Mouse (Mus musculus) adrenal gland, adult 8-10 months (tissue): ENCODE data around the gene 1700001C19Rik. TPM values are rescaled to one million over a fixed set of nuclear protein-coding genes. Genes with fewer than 3 reads are reported as not detected.
"Not testable (repeated sequence)": the region's sequence is repeated elsewhere in the genome, so short reads cannot be mapped to it uniquely, and the experiment has no call there.

Experiments
- DNase-seq: peaks from one replicate; pipeline ENCODE4 v3.0.0; 2022
- total RNA-seq, 4 experiments: library from RNA; stranded (reverse); gene quantifications; 2 replicates each; pipeline ENCODE4 v1.2.4; 2022

The 1700001C19Rik gene
- total RNA-seq, 4 experiments from 2014 or later, result 0.17 to 0.35 TPM; not detected in 2

DNA sequence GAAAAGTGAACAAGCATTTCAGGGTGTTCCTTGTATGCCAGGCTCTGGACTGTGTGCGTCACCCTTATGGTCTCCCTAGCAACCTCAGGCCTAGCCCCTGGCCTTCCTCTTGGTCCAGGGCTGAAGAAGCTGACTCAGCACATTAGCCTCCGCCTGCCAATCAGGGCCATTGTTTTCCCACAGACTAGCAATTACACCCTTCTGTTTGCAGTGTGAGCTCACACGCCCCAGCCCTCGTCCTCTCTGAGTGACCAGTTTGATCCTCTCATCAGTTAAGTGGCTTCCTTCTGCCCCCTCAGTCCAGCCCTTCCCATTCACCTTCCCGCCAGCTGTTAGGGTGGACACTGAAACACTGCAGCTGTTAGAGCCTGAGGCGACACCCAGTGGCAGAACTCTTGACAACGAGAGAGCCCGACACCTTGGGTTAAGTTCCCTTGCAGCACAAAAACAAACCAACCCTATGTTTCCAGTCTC, 8.3 kb downstream of the 1700001C19Rik start:
- DNase-seq, result no peak

DNA sequence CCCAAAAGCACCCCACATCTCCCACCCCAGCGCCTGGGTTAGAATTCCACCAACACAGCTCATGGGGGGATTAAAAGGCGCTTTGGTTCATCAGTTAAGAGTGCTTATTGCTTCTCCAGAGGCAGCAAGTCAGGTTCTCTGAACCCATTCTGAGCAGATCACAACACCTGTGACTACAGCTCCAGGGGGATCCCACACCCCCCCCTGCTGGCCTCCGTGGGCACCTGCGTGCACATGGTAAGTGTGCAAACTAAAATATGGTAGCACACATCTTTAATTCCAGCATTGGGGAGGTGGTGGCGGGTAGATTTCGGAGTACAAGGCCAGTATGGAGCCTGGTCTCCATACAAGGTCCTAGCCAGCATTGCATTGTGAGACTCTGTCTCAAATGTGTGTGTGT, 9.9 kb downstream of the 1700001C19Rik start:
- DNase-seq, result no peak

DNA sequence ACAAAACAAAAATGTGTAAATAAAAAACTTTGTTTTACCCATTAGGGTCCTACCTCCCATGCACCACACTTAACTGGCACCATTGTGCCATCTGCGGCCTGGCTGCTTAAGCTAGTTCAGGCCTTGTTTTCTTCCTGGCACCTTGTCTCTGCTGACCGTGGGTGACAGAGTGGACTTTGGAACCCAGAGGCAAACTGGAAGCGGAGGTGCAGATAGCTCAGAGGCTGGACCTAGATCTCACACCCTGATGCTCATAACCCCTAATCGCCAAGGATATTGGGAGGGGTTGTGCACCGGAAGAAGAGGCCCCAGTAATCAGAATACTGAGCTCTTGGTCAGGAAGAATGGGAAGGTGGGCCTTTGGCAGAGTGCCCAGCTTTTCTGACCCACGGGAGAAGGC, 13.0 kb downstream of the 1700001C19Rik start:
- no peak for DNase-seq

DNA sequence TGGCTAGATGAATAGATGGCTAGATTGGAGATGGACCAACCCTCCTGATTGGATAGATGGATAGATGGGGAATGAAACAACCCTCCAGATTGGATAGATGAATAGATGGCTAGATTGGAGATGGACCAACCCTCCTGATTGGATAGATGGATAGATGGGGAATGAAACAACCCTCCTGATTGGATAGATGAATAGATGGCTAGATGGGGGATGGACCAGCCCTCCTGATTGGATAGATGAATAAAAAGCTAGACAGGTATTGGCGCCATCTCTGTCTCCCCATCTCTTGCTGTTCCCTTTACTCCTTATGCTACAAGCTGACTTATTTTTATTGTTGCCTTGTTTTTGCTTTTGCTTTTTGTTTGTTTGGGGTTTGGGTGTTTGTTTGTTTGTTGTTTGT, 14.6 kb downstream of the 1700001C19Rik start:
- not testable (repeated sequence) for DNase-seq

DNA sequence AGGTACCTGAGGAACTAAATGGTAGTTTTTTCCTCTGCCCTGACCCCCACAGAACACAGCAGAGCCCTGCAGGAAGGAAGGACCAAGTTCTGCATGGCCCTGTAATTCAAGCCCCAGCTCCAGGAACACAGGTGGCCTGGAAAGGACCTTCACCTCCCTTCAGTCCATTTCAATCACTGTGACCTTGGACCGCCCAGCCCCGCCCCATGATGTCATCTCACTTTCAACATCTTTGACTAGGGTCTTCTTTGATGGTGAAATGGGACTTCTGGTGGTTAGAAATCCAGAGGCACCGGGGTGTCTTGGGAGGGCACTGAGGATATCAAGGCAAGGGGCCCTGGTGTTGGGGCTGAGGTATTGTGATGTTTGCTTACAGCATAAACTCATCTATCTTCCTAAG, 15.6 kb downstream of the 1700001C19Rik start:
- DNase-seq, result no peak

DNA sequence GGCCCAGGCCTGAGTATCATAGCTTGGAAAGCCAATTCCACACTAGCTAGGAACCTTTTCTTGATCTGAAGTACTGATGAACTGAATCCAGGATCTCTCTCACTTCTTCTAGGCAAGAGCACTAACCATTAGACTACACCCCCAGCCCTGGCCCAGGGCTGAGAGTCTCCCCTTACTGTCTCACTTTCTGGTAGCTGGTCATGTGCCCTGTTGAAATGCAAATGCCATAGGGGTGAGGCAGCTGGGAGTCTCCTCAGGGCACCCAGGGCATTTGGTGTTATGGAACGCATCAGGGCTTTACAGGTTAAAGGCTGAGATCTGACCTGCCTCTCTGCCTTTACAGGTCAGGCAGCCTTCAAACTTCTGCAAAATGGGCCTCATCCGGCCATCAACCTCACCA, 17.0 kb downstream of the 1700001C19Rik start:
- DNase-seq, result no peak

DNA sequence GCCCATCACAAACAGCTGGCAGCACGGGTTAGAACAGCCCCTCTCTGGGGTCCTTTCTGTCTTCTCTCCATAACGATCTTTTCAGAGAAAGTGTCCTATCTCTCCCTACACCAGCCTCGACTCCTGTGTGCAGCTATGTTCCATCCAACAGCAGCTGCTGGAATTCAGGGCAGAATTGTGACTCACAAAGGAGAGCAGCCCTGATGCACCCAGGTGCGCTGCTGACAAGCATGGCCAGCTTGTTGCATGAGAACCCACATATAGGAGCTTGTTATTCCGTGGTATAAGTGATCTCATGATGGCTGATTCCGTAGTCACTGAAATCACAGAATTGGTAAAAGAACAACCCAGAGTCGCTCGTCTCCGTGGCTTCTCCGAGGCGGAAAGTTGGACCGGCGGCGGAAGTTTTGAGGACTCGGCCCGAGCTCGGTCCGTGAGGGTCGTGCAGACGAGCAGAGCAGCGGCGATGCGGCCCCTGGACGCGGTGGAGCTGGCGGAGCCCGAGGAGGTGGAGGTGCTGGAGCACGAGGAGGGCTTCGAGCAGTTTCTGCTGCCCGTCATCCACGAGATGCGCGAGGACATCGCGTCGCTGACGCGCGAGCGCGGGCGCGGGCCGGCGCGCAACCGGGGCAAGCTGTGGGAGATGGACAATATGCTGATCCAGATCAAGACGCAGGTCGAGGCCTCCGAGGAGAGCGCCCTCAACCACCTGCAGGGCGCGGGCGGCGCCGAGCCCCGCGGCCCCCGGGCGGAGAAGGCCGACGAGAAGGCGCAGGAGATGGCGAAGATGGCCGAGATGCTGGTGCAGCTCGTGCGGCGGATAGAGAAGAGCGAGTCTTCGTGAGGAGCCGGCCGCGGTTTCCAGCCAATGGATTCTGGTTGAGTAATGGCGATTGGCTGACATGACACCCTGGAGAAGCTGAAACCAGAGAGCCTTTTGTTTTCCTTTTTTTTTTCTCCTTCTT, 27.0 kb downstream of the 1700001C19Rik start:
- DNase-seq, result not testable (repeated sequence)

DNA sequence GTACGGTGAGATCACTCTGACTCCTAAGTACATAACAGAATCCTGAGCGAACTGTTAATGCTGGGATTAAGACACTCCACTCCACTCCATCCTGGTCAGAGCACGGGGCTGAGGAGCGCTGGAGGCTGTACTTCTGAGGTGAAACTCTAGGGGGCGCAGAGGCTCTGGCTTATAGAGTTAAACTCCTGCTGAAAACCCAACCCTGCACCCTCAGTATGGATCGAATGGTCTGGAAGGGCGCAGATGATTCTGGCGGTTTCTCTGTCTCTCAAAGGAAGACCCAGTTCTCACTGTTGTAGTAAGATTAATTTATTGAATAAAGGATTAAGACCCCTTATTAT, 28.6 kb downstream of the 1700001C19Rik start:
- peak; percentile 35 for DNase-seq

DNA sequence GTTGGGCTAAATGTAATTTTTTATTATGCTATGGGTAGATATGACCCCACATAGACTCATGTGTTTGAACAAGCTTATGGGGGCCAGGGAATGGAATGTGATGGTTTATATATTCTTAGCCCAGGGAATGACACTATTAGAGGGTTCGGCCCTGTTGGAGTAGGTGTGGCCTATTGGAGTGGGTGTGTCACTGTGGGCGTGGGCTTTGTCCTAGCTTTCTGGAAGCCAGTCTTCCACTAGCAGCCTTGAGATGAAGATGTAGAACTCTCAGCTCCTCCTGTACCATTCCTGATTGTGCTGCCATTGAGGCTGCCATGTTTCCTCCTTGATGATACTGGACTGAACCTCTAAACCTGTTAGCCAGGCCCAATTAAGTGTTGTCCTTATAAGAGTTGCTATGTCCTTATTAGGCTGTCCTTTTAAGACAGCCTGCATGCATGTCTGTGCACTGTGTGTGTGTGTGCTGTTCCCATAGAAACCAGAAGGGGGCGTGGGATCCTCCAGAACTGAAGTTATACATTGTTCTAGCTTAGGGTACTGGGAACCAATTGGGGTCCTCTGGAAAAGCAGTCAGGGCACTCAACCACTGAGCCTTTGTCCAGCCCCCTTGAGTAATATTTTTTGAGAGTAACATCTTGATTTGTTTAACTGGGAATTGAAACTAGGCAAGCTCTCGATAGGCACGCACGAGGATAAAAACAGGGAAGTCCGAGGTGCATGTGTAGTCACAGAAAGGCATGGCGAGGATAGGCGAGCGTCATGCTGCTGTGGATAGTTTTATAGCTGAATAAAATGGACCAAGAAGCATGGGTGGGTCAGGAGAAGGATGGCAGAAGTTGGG, 29.2 kb downstream of the 1700001C19Rik start:
- DNase-seq, result no peak

DNA sequence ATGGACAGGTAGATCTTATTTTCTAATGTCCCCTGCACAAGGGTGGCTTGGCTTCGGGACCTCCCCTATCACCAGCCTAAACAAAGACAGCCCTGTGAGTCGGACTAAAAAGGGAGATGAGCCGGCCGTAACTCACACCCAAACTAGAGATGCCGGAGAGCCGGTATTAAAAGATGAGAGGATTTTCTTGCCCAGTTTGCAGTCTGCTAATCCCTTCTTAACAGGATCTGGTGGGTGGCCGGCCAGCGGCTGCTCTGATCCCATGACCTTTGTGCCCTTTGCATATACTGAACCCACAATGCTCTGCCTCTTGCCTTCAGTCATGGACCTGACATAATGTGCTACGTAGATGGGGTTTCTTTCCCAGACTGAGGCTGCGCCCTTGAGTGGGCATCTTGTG, 36.7 kb downstream of the 1700001C19Rik start, which contains the start of gene Guca1a:
TSS of gene Guca1a (minus strand) at position 134 of the 400 bp plus-strand sequence.
- DNase-seq, result no peak

DNA sequence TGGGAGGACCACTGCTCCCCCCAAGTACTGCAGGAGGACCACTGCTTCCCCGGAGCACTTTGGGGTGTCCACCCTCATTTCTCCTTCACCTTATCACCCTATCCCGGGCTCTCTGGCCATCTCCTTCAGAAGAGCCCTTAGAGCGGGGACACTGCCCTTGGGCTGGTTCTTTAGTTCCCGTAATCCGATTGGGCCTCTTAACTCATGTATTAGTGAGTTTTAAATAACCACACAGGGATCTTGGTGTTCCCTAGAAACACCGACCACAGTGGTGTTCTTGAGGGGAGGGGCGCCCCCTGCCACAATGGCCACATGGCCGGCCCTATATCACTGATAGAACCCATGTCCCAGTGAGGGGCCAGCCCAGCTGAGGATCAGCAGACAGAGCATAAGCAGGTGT, 38.1 kb downstream of the 1700001C19Rik start:
- no peak for DNase-seq

DNA sequence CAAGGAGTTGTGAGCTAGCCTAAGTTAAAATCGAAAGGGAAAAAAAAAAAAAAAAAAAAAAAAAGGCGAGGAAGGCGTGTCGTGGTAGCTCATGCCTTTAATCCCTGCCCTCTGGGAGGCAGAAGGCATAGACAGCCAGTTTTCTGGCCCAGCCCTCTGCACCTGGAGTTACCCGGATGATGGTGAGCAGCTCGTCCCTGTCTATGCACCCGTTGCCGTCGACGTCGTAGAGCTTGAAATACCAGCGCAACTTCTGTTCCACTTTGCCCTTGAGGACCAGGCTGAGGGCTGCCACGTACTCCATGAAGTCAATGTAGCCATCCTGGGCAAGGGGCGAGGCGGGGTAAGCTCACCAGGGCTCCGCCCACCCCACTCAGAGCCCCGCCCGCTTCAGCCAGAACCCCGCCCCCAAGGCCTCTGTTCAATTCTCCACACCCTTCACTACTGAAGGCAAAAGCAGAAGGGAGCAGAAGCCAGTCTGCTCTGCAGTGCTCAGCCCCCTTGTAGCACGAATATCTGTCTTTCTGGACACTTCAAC, 41.7 kb downstream of the 1700001C19Rik start:
- DNase-seq, result peak; percentile 64

DNA sequence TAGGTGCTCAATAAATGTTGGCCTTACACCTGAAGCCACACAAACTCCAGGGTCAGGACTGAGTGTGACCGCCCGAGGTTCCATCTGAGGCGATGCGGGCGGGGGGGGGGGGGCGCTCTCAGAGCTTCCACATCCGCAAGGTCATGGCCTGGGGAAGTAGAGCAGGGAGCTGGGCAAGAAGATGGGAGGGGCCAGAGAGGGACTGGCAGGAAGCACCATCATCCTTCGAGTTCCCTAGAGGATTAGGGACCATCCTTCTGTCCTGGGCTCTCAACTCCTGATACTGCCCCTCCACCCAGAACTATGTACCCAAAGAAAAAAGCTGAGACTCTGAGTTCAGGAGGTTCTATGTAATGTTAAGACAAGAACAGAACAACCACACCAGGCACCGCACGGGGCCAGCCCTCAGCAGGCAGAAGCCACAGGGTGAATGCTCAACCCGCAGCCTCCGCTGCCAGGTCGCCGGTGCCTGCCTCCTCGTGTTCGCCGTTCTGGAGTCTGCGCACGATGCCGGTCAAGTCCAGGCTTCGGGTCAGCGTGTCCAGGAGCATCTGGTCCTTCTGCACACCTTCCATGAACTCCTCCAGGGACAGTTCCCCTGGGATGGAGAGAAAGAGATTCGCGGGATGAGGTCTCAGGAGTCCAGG, 42.8 kb downstream of the 1700001C19Rik start:
- no peak for DNase-seq

DNA sequence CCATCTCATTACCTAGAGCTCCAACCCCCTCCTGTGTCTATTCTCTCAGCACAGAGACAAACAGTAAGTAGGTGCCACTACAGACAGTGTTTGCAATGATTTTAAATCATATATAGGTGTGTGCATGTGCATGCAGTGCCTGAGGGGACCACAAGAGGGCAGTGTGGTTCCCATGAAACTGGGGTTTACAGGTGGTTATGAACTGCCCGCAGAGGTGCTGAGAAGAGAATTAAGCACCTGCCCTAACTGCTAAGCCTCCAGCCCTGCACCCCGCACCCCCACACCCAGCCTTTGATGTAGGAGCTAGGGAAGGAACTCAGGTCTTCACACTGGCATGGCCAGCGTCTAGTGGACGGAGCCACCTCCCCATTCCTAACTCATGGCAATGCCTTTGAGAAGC, 50.5 kb downstream of the 1700001C19Rik start:
- no peak for DNase-seq

DNA sequence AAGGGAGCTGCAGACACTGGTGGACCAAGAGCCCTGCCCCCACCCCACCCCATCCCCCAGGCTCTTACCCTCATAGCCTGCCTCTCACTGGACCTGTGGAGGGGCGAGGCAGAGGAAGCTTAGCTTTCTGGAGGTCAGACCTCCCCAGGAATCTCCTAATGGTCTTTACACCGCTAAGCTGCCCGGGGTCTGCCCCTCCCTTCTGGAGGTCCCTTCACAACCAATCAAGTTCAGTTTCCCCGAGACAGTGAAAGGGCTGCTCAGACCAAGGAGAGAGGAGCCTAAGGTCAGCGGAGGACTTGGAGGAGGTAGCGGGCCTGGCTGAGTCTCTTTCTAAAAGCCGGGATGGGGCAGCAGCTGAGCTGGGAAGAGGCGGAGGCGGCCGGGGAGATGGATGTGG, 52.0 kb downstream of the 1700001C19Rik start, which contains the start of gene Guca1b:
TSS of gene Guca1b (plus strand) at position 249 of the 400 bp plus-strand sequence.
- DNase-seq, result no peak

DNA sequence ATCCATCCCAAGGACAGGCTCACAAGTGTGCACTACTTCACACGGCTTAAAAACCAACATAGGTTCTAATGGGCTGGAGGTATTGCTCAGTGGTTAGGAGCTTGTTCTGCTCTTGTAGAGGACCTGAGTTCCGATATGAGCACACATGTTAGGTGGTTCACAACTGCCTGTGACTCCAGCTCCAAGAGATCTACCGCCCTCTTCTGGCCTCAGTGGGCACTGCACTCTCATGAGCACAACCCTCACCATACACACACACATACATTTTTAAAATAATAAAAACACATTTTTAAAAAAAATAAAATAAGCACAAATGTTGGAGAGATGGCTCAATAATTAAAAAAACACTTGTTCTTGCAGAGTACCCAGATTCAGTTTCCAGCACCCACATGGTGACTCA, 53.1 kb downstream of the 1700001C19Rik start:
- DNase-seq, result no peak

DNA sequence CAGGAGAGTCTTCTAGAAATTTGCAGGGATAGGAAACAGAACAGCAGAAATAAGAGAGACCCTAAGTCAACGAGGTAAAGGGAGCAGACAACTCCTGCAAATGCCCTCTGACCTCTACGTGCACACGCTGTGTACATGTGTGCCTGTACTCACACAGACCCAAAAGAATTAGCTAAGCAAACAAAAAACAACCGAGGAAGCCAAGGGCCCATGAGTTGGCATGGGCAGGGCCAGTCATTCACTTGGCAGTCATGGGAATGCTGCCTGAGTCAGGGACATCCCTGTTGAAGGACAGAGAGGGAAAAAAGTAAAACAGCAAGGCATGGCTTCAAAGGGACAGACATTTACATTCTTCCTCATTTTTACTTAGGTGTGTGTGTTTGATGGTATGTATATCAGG, 53.9 kb downstream of the 1700001C19Rik start:
- DNase-seq, result no peak

DNA sequence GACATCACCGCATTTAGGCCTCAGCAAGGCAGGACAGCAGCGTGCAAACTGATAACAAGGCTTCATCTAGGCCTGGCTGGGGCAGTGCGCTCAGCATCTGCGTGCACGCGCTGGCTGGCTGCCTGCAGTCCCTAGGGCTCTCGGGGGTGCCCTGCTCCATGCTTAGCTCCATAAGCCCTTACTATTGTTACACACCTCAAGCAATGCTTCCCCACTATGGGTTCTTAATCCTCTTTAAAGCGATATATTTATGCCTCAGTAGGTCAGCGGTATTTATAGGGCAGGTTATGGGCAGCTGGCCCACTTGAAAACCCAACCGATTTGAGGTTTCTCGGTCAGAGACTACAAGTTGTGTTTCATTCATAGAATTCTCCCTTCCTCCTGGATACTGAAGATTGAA, 55.3 kb downstream of the 1700001C19Rik start:
- DNase-seq, result no peak

DNA sequence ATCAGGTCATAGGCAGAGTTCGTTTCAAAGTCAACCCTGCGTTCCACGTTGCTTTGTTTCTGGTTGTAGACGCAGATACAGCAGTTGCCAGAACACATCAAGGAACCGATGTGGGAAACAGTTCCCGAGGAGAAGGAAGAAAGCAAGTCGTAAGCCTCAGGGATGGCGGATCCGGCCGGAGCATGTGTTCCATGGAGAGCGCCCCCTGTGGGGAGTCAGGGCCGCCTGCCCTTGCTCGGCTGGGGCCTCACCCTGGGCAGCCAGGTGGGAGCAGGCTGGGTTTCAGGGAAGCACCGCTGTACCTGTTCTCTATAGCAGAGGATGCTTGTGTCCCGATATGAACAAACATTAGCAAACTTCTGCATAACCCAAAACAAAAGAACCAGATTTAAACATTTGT, 59.0 kb downstream of the 1700001C19Rik start:
- no peak for DNase-seq

DNA sequence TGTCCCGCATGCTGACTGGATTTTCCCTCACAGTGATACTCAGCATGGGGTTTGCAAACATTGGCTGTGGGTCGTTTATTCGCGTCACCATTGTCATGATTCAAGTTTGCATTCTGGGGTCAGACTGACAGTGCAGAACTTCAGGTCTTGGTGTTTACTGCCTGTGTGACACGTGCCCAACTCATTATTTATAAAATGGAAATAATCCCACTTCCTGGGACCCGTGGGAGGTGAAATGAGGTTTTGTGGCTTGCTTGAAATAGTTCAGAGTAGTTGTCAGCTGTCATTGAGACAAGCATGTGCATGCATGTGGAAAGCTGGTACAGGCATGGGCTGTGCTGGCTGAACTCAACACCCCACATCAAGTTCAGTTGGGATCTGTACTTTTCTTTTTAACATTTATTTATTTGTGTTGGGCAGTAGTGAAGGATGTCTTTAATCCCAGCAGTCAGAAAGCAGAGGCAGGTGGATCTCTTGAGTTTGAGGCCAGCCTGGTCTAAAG, 60.3 kb downstream of the 1700001C19Rik start:
- DNase-seq, result no peak

DNA sequence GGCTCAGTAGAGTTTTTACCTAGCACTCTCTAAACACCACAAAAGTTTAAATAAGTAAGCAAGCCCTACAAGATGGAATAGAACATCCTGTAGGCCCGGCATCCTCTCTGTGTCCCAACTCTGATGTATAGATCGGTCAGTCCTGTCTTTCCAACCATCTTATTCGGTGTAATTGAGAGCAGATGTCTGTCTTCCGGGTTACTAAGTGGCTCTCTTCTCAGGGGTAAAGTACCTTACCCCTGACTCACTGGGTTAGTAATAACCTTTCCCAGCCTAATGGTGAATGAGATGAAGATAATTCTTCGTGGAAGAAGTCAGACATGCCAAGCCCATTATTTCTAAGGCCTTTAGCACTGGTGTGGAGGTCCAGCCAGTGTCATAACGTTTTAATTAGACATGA, 63.2 kb downstream of the 1700001C19Rik start:
- no peak for DNase-seq

DNA sequence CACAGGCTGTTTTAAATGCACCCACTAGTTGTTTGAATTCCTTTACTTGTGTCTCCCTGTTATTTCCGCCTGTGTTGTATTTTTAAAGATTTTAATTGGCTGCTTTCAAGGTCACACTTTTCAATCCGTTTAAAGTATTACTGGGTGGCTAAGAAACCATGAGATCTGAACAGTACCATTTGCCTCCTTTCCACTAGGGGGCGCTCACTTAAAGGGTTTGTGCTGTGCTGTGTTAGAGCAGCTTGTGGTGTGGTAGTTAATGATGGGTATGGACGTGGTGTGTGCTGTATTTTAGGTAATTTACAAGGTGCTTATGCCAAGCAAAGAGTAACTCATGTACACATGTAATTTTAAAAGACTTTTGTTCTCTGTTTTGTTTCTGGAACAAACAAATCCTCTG, 65.7 kb downstream of the 1700001C19Rik start:
- DNase-seq, result no peak
